Mouse (Mus musculus) heart, postnatal 14 days (tissue): Measurements from ENCODE around the gene Sult1b1. TPM values are rescaled to one million over a fixed set of nuclear protein-coding genes. Genes with fewer than 3 reads are reported as not detected.
"Not testable (repeated sequence)": the region's sequence is repeated elsewhere in the genome, so short reads cannot be mapped to it uniquely, and the experiment has no call there.

Source experiments
- DNase-seq, 2 experiments: peaks; one replicate each; pipeline ENCODE4 v3.0.0; 2021 to 2022
- intact Hi-C: fragments of 180-260 bp; cut with DNase I; formaldehyde crosslinking; loops from one replicate; pipeline ENCODE4 v1.15.1; 2025
- long read RNA-seq, 2 experiments: library from polyadenylated mRNA; stranded (forward); transcript quantifications; one replicate each; pipeline ENCODE4 v2.0.0; 2021
- total RNA-seq, 2 experiments: library from RNA; stranded (reverse); gene quantifications; 2 replicates each; pipeline ENCODE4 v1.2.3; 2021

Gene Sult1b1
- not detected for total RNA-seq
- long read RNA-seq, experiment 1, result 0 reads
- long read RNA-seq, experiment 2, result 0 reads

GRCm38 (mm10) chr5:87538111-87538510 is at the start of gene Sult1b1:
Gene Sult1b1, minus strand, starts transcription at chr5:87538195.
- intact Hi-C loops, result no loop called here
- DNase-seq, result no peak

- intact Hi-C loops, result no loop called here
- DNase-seq, result no peak
Measured at GRCm38 (mm10) chr5:87580389-87580788, 42.4 kb upstream of the Sult1b1 start.

- DNase-seq, result no peak
- intact Hi-C loops, result no loop called here
Measured at GRCm38 (mm10) chr5:87574174-87574573, 36.2 kb upstream of the Sult1b1 start.

- intact Hi-C loops, result no loop called here
- DNase-seq, result no peak
Measured at GRCm38 (mm10) chr5:87573490-87573889, 35.5 kb upstream of the Sult1b1 start.

- intact Hi-C loops, result no loop called here
- DNase-seq, result no peak
Measured at GRCm38 (mm10) chr5:87572781-87573180, 34.8 kb upstream of the Sult1b1 start.

GRCm38 (mm10) chr5:87568845-87569244 is 30.9 kb upstream of the Sult1b1 start, which contains the start of gene Sult1d1:
Gene Sult1d1, minus strand, starts transcription at chr5:87569027.
- intact Hi-C loops, result no loop called here
- no peak for DNase-seq

GRCm38 (mm10) chr5:87567306-87567705 is 29.3 kb upstream of the Sult1b1 start:
- DNase-seq, result no peak
- intact Hi-C loops, result no loop called here

- no peak for DNase-seq
- intact Hi-C loops, result no loop called here
Measured at GRCm38 (mm10) chr5:87562966-87563365, 25.0 kb upstream of the Sult1b1 start.

GRCm38 (mm10) chr5:87562526-87562925 is 24.5 kb upstream of the Sult1b1 start:
- intact Hi-C loops, result no loop called here
- DNase-seq, result no peak

GRCm38 (mm10) chr5:87560145-87560544 is 22.1 kb upstream of the Sult1b1 start:
- no peak for DNase-seq
- intact Hi-C loops, result no loop called here

GRCm38 (mm10) chr5:87550935-87551334 is 12.9 kb upstream of the Sult1b1 start:
- DNase-seq, result no peak
- intact Hi-C loops, result no loop called here

- intact Hi-C loops, result no loop called here
- DNase-seq, result no peak
Measured at GRCm38 (mm10) chr5:87535994-87536644, 1.9 kb downstream of the Sult1b1 start.

GRCm38 (mm10) chr5:87532288-87532687 is 5.7 kb downstream of the Sult1b1 start:
- no peak for DNase-seq
- intact Hi-C loops, result no loop called here

- DNase-seq, intact Hi-C loops: not testable (repeated sequence)
Measured at GRCm38 (mm10) chr5:87523561-87523960, 14.4 kb downstream of the Sult1b1 start.

- intact Hi-C loops, result loop anchor here (10.0 kb wide), 1 partner anchor 969 kb away; no protein-coding TSS in a partner anchor
- DNase-seq, result no peak
Measured at GRCm38 (mm10) chr5:87505776-87506458, 32.1 kb downstream of the Sult1b1 start.

- no peak for DNase-seq
- intact Hi-C loops, result loop anchor here (10.0 kb wide), 1 partner anchor 972 kb away; no protein-coding TSS in a partner anchor
Measured at GRCm38 (mm10) chr5:87502687-87503086, 35.3 kb downstream of the Sult1b1 start.

GRCm38 (mm10) chr5:87499341-87499740 is 38.7 kb downstream of the Sult1b1 start:
- DNase-seq, result no peak
- intact Hi-C loops, result no loop called here

- intact Hi-C loops, result no loop called here
- DNase-seq, result no peak
Measured at GRCm38 (mm10) chr5:87498936-87499335, 39.1 kb downstream of the Sult1b1 start.

- intact Hi-C loops, result no loop called here
- DNase-seq, result no peak
Measured at GRCm38 (mm10) chr5:87490771-87491170, 47.2 kb downstream of the Sult1b1 start, which contains the start of gene Ugt2a1. Gene Ugt2a1, minus strand, starts transcription at chr5:87490871.

- intact Hi-C loops, DNase-seq: not testable (repeated sequence)
Measured at GRCm38 (mm10) chr5:87486706-87487105, 51.3 kb downstream of the Sult1b1 start, which contains the start of gene Gm43638. Gene Gm43638, minus strand, starts transcription at chr5:87486806.

- no peak for DNase-seq
- intact Hi-C loops, result no loop called here
Measured at GRCm38 (mm10) chr5:87482160-87482559, 55.8 kb downstream of the Sult1b1 start, which contains the start of gene Ugt2a2. Gene Ugt2a2, minus strand, starts transcription at chr5:87482260.
